Mouse (Mus musculus) skeletal muscle tissue, adult 2 months (tissue): ENCODE results near the gene Apba1.

Experiments
- DNase-seq: peaks from one replicate; pipeline ENCODE4 v3.0.0-alpha.2; 2012; ENCODE audit warnings: low read depth, low spot score

The Apba1 gene

GRCm38 (mm10) chr19:23930826-23931225, 172.1 kb downstream of the Apba1 start:
- no peak for DNase-seq

- no peak for DNase-seq
These were observed 182.8 kb downstream of the Apba1 start for GRCm38 (mm10) chr19:23941422-23941949.

DNA sequence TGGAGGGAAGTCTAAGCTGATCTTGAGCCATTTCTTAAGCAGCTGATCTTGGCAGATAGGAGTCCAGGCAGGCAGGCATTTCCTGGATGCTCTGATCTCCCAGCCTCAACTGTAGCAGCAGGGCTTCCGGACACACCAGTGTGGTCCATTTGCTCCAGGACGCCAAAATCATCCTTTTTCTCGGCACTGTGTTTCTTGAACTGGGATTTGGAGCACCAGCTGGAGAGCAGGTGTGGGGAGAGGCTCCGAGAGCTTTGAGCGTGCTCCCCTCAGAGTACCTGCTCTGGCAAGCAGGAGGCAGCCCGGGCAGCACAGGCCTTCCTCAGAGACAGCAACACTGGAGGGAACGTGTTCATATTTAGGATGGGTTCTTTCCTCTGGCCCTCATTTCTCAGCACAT, 184.2 kb downstream of the Apba1 start:
- no peak for DNase-seq

DNA sequence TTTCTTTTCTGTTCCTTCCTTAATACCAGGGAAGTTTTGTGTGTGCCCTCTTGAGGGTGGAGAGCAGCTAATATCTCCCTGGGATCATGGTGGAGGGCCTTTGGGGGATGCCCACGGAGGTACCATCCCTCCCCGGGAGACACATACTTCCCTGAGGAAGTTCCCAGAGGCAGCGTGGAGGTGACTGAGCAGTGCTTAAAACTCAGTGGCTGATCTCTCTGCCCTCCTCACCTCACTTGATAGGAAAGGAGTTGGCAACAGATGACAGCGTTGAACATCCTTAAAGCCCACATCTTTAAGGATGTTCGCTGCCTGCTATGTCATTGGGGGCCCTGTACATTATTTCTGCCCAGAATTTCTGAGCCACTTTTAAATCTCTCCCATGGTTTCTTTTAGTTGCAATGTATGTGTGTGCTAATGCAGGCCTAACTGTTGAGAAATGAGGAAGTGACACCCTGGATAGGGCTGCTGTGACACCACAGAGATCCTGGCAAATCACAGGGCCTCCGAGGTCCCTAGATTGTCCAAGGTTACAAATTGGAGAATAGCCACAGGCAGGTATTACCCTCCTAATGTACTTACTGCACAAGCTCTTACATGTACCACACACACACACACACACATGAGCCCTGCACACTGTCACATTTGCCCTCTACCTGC, 187.5 kb downstream of the Apba1 start:
- no peak for DNase-seq

DNA sequence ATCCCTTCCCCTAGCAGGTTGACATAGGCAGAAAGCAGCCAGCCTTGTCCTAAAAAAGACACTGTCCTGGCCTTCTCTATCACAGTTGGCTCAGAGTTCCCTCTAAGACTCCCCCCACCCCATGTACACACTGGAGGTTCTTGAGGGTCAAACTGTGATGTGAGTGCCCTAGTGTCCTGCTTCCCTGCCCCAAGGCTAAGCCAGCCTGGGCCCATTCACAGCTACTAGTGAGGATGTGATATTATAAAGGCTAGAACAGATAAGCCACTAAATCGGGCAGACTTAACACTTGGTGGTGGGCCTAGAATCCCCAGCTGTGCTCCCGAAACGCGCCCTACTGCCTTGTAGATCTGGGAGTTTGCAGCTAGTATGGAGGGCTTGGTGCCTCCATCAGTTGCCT, 188.1 kb downstream of the Apba1 start:
- DNase-seq: no peak

DNA sequence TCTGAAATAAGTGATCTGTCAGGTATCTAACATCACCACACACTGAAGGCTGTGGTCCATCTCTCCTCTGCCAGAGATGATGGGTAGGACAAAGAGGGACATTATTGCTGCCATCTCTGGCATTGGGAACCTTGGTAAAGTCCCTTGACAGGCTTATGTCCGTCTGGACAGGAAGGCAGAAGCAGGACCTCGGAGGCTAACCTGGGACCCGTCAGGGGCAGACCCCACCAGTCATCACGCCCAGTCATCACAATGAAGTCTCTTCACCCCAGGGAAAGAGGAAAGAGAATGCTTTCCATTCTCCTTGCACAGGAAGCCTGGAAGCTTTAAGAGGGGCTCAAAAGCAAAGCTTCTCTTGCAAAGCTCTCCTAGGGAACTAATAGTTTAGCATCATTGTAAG, 189.2 kb downstream of the Apba1 start:
- no peak for DNase-seq

GRCm38 (mm10) chr19:23948301-23949000, 189.8 kb downstream of the Apba1 start:
- DNase-seq: no peak

GRCm38 (mm10) chr19:23955461-23955860, 196.8 kb downstream of the Apba1 start:
- DNase-seq: no peak

GRCm38 (mm10) chr19:23956299-23956975, 197.8 kb downstream of the Apba1 start:
- no peak for DNase-seq

GRCm38 (mm10) chr19:23957563-23957962, 198.9 kb downstream of the Apba1 start:
- DNase-seq: no peak

- no peak for DNase-seq
These were observed 200.2 kb downstream of the Apba1 start for GRCm38 (mm10) chr19:23958925-23959324.

DNA sequence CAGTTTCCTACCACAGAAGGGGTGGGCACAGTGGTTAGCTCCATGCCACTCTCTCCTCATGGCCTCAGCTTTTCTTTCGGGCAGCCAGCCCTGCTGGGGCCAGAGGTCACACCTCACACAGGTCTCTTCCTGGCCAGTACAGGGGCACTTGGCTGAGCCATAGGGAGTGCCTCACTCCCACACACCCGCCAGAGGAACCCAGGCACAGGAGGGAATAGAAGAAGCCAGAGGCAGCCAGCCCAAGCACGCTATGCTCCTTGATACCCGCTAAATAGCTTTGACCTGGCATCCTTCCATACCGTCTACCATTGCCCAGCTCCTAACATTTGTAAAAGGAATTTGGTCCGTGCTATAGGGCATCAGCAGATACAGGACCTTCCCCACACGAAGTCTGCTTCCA, 201.2 kb downstream of the Apba1 start:
- peak; percentile 48 for DNase-seq

DNA sequence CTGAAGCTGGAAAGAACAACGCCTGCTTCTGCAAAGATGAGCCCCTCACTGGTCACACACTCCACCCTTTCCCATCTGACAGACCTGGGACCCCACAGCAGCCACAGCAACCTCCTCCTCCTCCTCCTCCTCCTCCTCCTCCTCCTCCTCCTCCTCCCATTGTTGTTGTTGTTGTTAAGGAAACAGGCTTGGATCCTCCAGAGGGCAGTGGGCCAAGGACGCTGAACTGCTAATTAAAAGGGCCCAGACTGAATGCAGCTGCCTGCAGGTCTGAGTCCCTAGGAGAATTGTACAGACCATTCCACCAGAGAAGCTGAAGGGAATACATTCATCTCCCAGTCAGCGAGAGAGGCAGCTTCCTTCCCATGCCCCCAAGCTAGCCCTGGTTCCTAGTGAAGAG, 201.6 kb downstream of the Apba1 start:
- no peak for DNase-seq

GRCm38 (mm10) chr19:23960831-23961447, 202.3 kb downstream of the Apba1 start:
- no peak for DNase-seq

- DNase-seq: peak; percentile 62
These were observed 202.8 kb downstream of the Apba1 start for GRCm38 (mm10) chr19:23961516-23961915.

- DNase-seq: no peak
These were observed 205.8 kb downstream of the Apba1 start for GRCm38 (mm10) chr19:23964401-23964910.

DNA sequence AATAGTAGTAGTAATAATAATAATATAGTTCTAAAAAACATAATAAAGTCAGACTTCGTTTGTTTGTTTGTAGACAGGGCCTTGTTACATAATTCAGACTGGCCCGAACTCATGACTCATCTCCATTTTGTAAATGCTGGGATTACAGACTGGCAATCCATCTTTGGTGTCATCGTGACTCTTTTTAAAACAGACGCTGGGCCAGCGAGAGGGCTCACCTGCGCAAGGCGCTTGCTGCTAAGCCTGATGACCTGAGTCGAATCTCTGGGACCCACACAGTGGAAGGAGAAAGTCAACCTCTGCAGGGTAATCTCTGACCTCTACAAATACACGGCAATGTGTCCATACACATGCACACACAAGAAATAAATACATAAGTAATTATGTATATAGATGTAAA, 207.7 kb downstream of the Apba1 start:
- no peak for DNase-seq

DNA sequence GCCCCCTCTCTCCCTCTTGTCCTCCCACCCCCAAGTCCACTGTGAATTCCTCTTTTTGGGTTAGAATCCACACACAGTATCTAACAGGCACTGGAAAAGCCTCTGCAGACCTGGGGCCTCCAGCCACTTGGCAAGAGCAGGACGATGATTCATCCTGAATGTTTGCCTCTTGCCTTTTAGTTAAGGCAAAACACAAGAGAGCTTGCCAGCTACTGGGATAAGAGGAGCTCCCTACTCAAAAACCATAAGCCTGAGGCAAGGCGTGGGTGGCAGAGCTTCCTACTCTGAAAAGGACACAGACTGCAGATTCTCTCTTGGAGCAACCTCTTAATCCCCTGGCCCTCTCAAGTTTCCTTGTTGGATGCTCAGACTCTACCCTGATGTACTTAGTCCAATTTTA, 208.5 kb downstream of the Apba1 start:
- peak; percentile 86 for DNase-seq

GRCm38 (mm10) chr19:23968125-23968861, 209.6 kb downstream of the Apba1 start:
- DNase-seq: no peak

DNA sequence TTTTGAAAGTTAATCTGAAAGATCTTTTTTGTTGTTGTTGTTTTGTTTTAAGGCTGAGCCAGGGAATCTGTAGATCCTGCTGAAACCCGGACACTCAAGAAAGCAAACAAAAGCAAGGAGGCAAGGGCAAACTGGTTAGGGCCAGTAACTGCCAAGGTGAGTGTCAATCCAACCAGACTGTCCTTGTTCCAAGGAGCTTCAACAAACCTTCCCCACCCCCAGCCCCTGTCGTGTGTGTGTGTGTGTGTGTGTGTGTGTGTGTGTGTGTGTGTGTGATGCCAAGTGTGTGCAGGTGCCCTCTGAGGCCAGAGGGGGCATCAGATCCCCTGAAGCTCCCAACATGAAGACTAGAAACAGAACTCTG, 210.2 kb downstream of the Apba1 start:
- DNase-seq: no peak

- peak; percentile 28 for DNase-seq
These were observed 211.7 kb downstream of the Apba1 start for GRCm38 (mm10) chr19:23970374-23970773.
